Mouse (Mus musculus) layer of hippocampus, postnatal 36 days (tissue): ENCODE measurements around the gene Hoxb7. TPM values are rescaled to one million over a fixed set of nuclear protein-coding genes. Genes with fewer than 3 reads are reported as not detected.

Experiments used
- DNase-seq, 2 experiments: peaks; one replicate each; pipeline ENCODE4 v3.0.0; 2022
- total RNA-seq, 2 experiments: library from RNA; stranded (reverse); gene quantifications; 2 replicates each; pipeline ENCODE4 v1.2.3; 2021

The Hoxb7 gene
- not detected for total RNA-seq

DNA sequence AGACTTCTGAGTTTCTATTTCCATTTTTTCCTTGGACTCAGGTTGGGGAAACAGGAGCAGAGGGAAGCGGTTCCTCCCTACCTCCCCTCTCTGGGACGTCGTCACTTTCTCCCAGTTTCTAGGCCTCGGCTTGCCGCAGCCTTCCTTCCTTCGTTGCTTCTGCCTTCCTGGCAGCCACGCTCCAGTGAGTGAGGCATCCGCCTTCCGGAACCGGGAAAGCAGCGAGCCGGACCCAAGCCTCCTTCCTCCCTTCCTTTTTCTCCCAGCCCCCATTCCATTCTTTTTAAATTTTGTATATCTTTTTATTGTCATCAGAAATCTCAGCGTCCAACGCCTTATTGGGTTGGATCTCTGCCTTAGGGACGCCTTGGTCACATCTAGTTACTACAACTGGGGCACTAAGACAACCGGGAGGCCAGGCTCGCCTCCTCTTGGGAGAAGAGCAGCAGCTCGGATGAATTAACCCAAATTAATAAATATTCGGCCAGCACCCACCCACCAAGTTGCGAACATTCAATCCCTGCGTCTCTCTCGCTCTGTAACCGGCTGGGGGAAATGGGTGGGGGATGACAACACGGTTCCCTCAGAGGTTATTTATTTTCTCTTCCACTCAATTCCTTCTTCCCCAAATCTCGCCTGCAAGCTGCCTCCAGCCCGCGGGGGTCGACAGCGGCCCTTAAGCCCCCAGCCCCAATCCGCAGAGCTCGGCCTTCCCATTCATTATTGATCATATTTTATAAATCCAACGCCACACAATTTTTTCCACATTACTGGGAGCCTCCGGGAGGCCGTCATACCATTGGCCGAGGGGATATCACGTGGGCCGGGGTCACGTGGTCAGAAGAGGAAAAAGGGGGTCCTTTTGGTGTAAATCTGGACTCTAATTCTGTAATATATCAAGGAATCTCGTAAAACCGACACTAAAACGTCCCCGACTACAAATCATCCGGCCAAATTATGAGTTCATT is at the start of gene Hoxb7:
Gene Hoxb7, plus strand, starts transcription at position 853 of the 968 bp plus-strand sequence.
- DNase-seq = no peak

GRCm38 (mm10) chr11:96240211-96240610 is 46.2 kb upstream of the Hoxb7 start:
- no peak for DNase-seq

- no peak for DNase-seq
Observed at GRCm38 (mm10) chr11:96250901-96251300, 35.5 kb upstream of the Hoxb7 start.

- no peak for DNase-seq
Observed at GRCm38 (mm10) chr11:96251480-96252031, 34.9 kb upstream of the Hoxb7 start.

- no peak for DNase-seq
Observed at GRCm38 (mm10) chr11:96252541-96253120, 33.8 kb upstream of the Hoxb7 start.

GRCm38 (mm10) chr11:96254221-96254620 is 32.2 kb upstream of the Hoxb7 start:
- no peak for DNase-seq

GRCm38 (mm10) chr11:96255111-96255995 is 31.1 kb upstream of the Hoxb7 start:
- DNase-seq = no peak

DNA sequence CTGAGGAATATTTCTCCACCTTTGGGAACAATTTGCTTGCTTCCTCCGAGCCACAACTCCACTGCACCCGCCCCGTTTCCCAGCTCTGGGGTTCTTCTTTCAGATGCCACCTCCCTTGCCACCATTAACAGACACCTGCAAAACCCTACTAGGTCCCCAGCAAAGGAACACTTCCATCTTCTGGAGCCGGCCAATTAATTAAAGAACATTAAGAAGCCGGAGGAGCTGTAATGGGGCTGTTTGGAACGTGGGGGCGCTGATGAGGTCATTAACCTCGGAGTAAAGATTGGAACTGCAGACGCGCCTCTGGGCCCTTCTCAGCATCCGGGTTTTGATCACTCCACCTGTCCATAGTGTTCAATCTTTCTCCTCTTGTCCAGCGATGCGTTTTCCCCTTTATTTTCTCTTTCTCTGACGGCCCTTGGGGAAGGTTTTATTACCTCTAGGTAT is 30.4 kb upstream of the Hoxb7 start:
- no peak for DNase-seq

- no peak for DNase-seq
Observed at GRCm38 (mm10) chr11:96257141-96257540, 29.3 kb upstream of the Hoxb7 start.

- DNase-seq = no peak
Observed at GRCm38 (mm10) chr11:96259038-96259437, 27.4 kb upstream of the Hoxb7 start.

DNA sequence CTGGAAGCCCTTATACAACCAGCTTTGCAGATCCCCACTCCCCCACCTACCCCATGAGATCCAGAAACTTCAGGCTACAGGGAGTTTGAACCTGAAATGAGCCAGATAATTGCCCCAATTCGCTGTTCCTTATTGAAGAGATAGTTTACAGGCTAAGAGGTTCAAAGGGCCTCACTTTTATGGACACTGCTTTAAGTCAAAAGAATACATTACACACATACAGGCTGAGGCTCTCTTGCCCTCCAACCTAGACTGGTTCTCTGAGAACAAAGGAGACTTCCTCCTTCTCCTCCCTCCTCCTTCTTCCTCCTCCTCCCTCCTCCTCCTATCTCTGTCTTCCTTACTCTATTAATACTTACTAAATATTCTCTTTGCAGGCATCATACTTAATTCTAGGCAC is 26.9 kb upstream of the Hoxb7 start:
- DNase-seq = no peak

DNA sequence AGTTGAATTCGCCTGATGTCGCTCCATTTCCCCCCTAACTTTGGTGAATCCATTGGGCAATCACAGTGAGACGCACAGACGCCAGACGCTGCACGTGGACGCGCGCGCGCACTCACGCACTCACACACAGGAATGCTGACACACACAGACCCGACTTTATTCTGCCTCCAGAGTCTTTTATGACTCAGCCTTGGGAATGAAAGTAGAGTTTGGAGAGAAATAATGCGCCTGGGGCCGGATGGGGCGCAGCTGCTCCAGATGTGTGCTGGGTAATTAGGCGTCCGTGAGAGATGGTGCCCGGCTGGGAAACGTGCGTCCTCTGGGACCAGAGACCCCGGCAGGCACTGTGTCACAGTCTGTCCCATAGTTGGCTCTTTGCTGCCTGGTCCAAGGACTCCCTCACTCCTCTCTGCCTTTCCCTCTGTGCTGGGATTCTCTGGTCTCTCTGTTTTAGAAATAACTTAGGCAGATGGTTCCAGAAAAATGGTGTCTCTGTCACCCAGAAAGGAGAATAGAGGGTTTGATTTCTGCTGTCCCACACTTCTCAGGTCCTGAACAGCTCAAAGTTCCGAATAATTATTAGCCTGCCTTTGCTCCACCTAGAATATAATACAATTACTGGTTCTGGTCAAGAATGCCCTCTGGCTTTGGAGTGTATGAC is 26.0 kb upstream of the Hoxb7 start:
- DNase-seq = no peak

GRCm38 (mm10) chr11:96261323-96261890 is 25.0 kb upstream of the Hoxb7 start:
- no peak for DNase-seq

DNA sequence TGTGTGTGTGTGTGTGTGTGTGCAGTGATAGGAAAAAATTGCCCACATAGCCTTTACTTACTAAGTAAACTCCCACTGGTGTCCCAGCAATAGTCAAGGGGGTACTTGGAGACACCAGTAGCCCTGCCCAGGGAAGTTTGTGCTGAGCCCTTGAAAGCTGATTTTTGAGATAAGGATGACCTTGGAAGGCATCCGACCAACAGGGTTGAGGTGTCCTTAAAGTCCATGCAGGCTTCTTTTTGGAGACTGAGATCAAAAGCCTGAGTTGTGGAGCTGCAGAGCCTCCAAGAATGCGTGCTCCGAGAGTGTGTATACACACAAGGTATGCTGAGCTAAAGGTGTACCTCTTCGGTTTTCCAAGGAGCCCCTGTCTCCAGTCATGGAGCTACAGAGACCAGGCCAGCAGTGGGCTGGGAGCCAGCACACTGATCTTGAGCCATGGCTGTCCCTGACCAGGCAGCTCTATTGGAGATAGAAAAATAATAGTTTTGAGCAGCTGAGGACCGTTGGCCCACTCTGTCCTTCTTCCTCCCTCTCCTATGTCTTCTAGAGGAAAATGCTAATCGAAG is 24.1 kb upstream of the Hoxb7 start:
- DNase-seq = no peak

- DNase-seq = no peak
Observed at GRCm38 (mm10) chr11:96263636-96264389, 22.6 kb upstream of the Hoxb7 start.

GRCm38 (mm10) chr11:96264390-96265020 is 21.9 kb upstream of the Hoxb7 start:
- no peak for DNase-seq

GRCm38 (mm10) chr11:96265954-96266353 is 20.5 kb upstream of the Hoxb7 start:
- DNase-seq = no peak

GRCm38 (mm10) chr11:96267021-96267920 is 19.2 kb upstream of the Hoxb7 start:
- DNase-seq = no peak
